Mouse (Mus musculus) lung, postnatal 0 days (tissue): ENCODE measurements around the gene Cog3. TPM values are rescaled to one million over a fixed set of nuclear protein-coding genes. Genes with fewer than 3 reads are reported as not detected.

Experiments used
- ATAC-seq: fragments of 200-750 bp; cut with Nextera tagmentation; 2 replicates; pipeline ENCODE4 v1.8.0; 2017; ENCODE audit warnings: moderate library complexity
- DNase-seq: peaks from one replicate; pipeline ENCODE4 v3.0.0-alpha.2; 2016; ENCODE audit warnings: low spot score
- H3K27ac ChIP-seq: fragments of 300-500 bp; sonication (generic); 2 replicates; pipeline ENCODE4 v1.5.1; 2014; ENCODE audit warnings: antibody characterized with exemption, mild to moderate bottlenecking, low read length, mixed read lengths
- H3K27me3 ChIP-seq: fragments of 300-500 bp; sonication (generic); replicated peaks from 2 replicates; pipeline ENCODE4 v1.6.1; 2014; ENCODE audit warnings: low read length, mixed read lengths; ENCODE audit not compliant: insufficient read depth
- H3K36me3 ChIP-seq: fragments of 300-500 bp; sonication (generic); 2 replicates; pipeline ENCODE4 v1.6.1; 2014; ENCODE audit warnings: low read length, mixed read lengths; ENCODE audit not compliant: insufficient read depth
- H3K4me1 ChIP-seq: fragments of 300-500 bp; sonication (generic); 2 replicates; pipeline ENCODE4 v1.6.1; 2014; ENCODE audit warnings: antibody characterized with exemption, low read depth, low read length, mixed read lengths; ENCODE audit not compliant: insufficient read depth
- H3K4me2 ChIP-seq: fragments of 300-500 bp; sonication (generic); replicated peaks from 2 replicates; pipeline ENCODE4 v1.6.1; 2014; ENCODE audit warnings: low read depth, mild to moderate bottlenecking, low read length, moderate library complexity, mixed read lengths
- H3K4me3 ChIP-seq: fragments of 300-500 bp; sonication (generic); 2 replicates; pipeline ENCODE4 v1.5.1; 2014; ENCODE audit warnings: low read depth, low read length
- H3K9ac ChIP-seq: fragments of 300-500 bp; sonication (generic); replicated peaks from 2 replicates; pipeline ENCODE4 v1.6.1; 2014; ENCODE audit warnings: low read depth, mild to moderate bottlenecking
- H3K9me3 ChIP-seq: fragments of 300-500 bp; sonication (generic); 2 replicates; pipeline ENCODE4 v1.6.1; 2016; ENCODE audit warnings: low read length, mixed read lengths
- CTCF ChIP-seq: IDR thresholded peaks from 2 replicates; pipeline ENCODE4 v1.5.1; 2016; ENCODE audit warnings: antibody characterized with exemption, mild to moderate bottlenecking
- EP300 ChIP-seq: IDR thresholded peaks from 2 replicates; pipeline ENCODE4 v1.6.1; 2016; ENCODE audit warnings: antibody characterized with exemption, mild to moderate bottlenecking, control low read depth
- WGBS: fragments of 180-500 bp; shearing (Covaris S2); extraction: QIAGEN DNeasy Blood & Tissue Kit; methylation state at CpG from one replicate; pipeline ENCODE4 v1.1.7; 2014; 5-methylcytosine and 5-hydroxymethylcytosine counted together
- polyA plus RNA-seq: library from polyadenylated mRNA; unstranded; fragments of >200 nt; fragmentation: Nextera tagmentation; extraction: Ambion mirVana; gene quantifications from 2 replicates; pipeline ENCODE4 v1.2.1, GENCODE M21; 2015

The Cog3 gene
- polyA plus RNA-seq, 1 experiment from 2014 or later, result 13.4 TPM

DNA sequence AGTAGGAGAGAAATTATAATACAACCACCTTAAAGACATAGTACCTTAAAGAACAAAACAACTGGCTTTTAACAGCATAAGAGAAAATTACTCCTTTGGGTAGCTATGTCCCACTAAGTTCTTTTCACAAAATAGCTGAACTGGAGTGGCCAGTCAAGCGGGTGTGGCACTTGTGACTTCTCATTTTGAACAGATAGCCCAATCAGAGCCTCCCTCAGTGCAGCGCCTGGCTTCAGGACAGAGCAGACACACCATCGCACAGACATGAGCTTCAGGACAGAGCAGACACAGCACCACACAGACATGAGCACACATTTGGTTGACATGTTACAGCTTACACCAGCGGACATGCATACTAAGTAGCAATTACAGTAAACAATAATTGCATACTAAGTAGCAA, 3.3 kb downstream of the Cog3 start:
- Histone ChIP-seq H3K4me1 (peaks cover 11% of the 10 kb centered on the region), H3K27me3 (no peaks in the 10 kb centered on the region), H3K36me3 (no peaks in the 10 kb centered on the region), H3K9me3 (no peaks in the 10 kb centered on the region), H3K27ac (no peak overlapping the region), H3K4me2 (no peak overlapping the region), H3K4me3 (no peak overlapping the region), H3K9ac (no peak overlapping the region)
- no peak for ATAC-seq
- TF ChIP-seq CTCF (no peak), EP300 (no peak)
- DNase-seq, result no peak
- 77% methylated on average over 4 of the region's 4 CpGs for whole genome bisulfite sequencing

DNA sequence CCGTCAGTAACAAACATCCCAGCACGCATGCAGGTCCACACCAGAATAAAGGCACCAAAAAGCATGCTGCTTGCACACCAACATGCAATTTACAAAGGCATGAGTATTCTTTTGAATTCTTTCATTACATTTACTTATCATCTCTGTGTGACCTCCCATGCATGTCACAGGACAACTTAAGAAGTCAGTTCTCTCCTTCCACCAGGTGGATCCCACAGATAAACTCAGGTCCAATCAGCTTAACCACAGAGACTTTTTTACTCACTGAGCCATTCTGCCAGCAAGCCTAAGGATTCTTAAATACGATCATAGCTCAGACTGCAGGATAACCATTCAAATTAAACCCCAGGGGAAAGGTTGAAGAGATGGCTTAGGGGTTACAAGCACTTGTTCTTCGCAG, 5.2 kb downstream of the Cog3 start:
- H3K9ac ChIP-seq, result no peak overlapping the region
- DNase-seq (no peak), ATAC-seq (no peak)
- H3K4me2 ChIP-seq, result no peak overlapping the region
- no peaks in the 10 kb centered on the region for H3K9me3 ChIP-seq
- no peak for TF ChIP-seq CTCF
- no peak for TF ChIP-seq EP300
- 0 out of 2 replicates have a peak, but pooled peaks cover 7% of the 10 kb centered on the region for H3K36me3 ChIP-seq
- no peaks in the 10 kb centered on the region for H3K27me3 ChIP-seq
- peaks cover 11% of the 10 kb centered on the region for H3K4me1 ChIP-seq
- H3K27ac ChIP-seq, result no peak overlapping the region
- H3K4me3 ChIP-seq, result no peak overlapping the region
- whole genome bisulfite sequencing, result 92% methylated on average over 4 of the region's 4 CpGs

DNA sequence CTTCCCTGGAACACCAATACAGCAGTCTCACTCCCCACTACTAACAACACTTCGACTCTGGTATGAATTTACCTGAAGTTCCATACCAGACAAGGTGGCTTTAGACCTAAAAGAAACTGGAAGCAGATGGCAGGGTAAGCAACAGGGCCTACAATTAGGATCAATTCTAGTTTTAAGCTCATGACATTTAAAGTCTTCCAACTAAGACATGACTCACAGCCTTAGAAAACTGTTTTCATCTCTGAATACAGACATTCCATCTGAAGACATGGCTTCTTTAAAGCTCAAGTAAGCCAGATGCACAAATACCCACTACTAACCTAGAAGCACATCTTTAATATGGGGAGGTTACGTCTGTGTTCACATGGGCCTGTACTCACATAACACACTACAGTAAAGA, 6.4 kb downstream of the Cog3 start:
- Histone ChIP-seq H3K27me3 (no peaks in the 10 kb centered on the region), H3K9ac (no peak overlapping the region), H3K36me3 (0 out of 2 replicates have a peak, but pooled peaks cover 7% of the 10 kb centered on the region), H3K9me3 (no peaks in the 10 kb centered on the region), H3K4me3 (no peak overlapping the region), H3K27ac (no peak overlapping the region), H3K4me2 (no peak overlapping the region), H3K4me1 (peaks cover 5% of the 10 kb centered on the region)
- TF ChIP-seq CTCF (no peak), EP300 (no peak)
- ATAC-seq (no peak), DNase-seq (no peak)
- 94% methylated on average over 2 of the region's 2 CpGs for WGBS

DNA sequence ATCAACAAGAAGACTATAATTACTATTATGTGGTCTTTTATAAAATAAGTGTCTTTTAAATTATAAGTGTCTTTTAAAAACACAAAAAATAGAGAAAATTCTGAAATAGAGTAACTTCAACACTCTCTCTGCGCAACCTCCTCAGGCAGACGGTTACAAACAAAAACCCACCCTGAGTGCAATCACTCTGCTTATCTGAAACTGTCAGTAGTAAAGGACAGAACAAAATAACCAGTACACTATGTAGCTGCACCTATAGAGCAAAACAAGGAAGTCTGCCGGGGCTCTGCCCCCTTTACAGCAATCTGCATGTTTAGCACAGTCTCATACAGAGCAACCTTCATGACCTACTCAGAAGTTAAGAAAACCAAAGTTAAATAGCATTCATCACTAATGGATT, 12.4 kb downstream of the Cog3 start:
- H3K4me3 ChIP-seq, result no peak overlapping the region
- H3K27me3 ChIP-seq, result no peaks in the 10 kb centered on the region
- no peaks in the 10 kb centered on the region for H3K4me1 ChIP-seq
- ATAC-seq (no peak), DNase-seq (no peak)
- H3K9me3 ChIP-seq, result no peaks in the 10 kb centered on the region
- H3K4me2 ChIP-seq, result no peak overlapping the region
- WGBS, result 77% methylated on average over 3 of the region's 3 CpGs
- TF ChIP-seq EP300 (no peak), CTCF (no peak)
- H3K27ac ChIP-seq, result no peak overlapping the region
- no peak overlapping the region for H3K9ac ChIP-seq
- peaks cover 24% of the 10 kb centered on the region for H3K36me3 ChIP-seq

DNA sequence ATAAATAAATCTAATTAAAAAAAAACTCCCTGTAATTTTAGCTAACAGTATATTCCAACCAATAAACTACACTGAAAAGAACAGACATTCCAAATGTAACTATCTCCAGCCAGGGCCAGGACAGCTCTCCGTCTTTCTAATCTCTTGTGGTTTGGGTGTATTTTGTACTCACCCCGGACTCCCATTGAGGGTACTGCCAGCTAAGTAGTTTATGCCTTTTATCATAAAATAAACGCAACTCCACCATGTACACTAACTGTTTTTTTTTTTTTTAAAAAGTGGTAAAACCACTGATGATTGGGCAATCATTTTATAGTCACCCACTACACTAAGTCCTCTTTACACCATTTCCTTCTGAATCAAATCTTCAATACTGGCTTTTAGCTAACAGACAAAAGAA, 18.7 kb downstream of the Cog3 start:
- Histone ChIP-seq H3K27me3 (no peaks in the 10 kb centered on the region), H3K4me3 (no peak overlapping the region), H3K9me3 (no peaks in the 10 kb centered on the region), H3K4me1 (no peaks in the 10 kb centered on the region), H3K4me2 (no peak overlapping the region), H3K27ac (no peak overlapping the region), H3K9ac (no peak overlapping the region), H3K36me3 (peaks cover 23% of the 10 kb centered on the region)
- WGBS, result 81% methylated on average over 3 of the region's 3 CpGs
- DNase-seq (no peak), ATAC-seq (no peak)
- TF ChIP-seq EP300 (no peak), CTCF (no peak)

DNA sequence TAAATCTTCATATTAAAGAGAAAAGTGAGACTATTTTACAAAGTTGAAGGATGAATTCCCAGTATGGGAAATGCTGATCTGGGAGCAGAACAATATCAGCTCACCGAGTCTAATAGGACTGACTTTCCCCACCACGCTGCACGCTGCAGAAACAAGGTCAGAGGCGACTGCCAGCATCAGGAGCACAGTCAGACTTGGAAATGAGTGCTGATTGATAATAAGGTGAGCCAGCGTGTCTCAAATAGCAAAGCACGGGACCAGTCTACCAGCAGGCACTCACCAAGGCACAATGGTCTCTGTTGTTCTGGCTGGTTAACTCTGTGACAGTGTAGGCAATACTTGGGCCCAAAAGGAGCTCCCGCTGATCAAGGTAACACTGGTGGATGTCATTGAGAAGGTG, 21.7 kb downstream of the Cog3 start:
- H3K9ac ChIP-seq, result no peak overlapping the region
- no peaks in the 10 kb centered on the region for H3K9me3 ChIP-seq
- 94% methylated on average over 7 of the region's 7 CpGs for WGBS
- H3K27me3 ChIP-seq, result no peaks in the 10 kb centered on the region
- no peaks in the 10 kb centered on the region for H3K4me1 ChIP-seq
- no peak overlapping the region for H3K27ac ChIP-seq
- DNase-seq (no peak), ATAC-seq (no peak)
- TF ChIP-seq CTCF (no peak), EP300 (no peak)
- peaks cover 31% of the 10 kb centered on the region for H3K36me3 ChIP-seq
- H3K4me2 ChIP-seq, result no peak overlapping the region
- no peak overlapping the region for H3K4me3 ChIP-seq

DNA sequence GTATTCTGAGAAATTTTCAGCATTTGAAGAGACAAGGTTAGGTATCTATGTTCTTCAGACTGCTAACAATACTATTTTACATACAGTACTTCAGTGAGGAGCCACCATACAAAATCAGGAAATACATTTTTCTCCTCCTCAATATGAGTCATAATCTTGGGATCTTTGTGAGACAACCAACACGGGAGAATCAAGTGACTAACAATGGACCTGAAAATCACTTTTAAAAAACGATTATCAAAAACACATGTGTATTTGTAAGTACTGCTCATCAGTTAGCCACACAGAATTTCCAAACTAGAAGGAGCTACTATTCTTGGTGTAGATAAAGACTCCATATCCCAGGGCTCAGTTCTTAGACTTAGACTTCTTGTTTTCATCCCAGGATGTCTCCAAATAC, 23.0 kb downstream of the Cog3 start:
- WGBS, result 75% methylated on average over 2 of the region's 2 CpGs
- DNase-seq, result no peak

More for the DNA sequence above, 23.0 kb downstream of the Cog3 start:
- Histone ChIP-seq H3K27ac (no peak overlapping the region), H3K9me3 (no peaks in the 10 kb centered on the region), H3K27me3 (no peaks in the 10 kb centered on the region), H3K4me3 (no peak overlapping the region), H3K9ac (no peak overlapping the region), H3K4me2 (no peak overlapping the region), H3K36me3 (peaks cover 30% of the 10 kb centered on the region), H3K4me1 (no peaks in the 10 kb centered on the region)
- no peak for ATAC-seq
- TF ChIP-seq EP300 (no peak), CTCF (no peak)
